Mouse (Mus musculus) testis, adult 2 months (tissue): ENCODE results near the gene Zfp383.

ENCODE experiments used
- CTCF ChIP-seq: fragments of 200-500 bp; IDR thresholded peaks from 2 replicates; pipeline ENCODE4 v1.5.1; 2012; ENCODE audit warnings: low read depth, mild to moderate bottlenecking, inconsistent platforms, low read length, moderate library complexity; ENCODE audit not compliant: control insufficient read depth, insufficient read depth, insufficient replicate concordance
- POLR2A ChIP-seq: fragments of 200-500 bp; IDR thresholded peaks from 2 replicates; pipeline ENCODE4 v1.6.1; 2012; ENCODE audit warnings: low read depth, mild to moderate bottlenecking, inconsistent platforms, low read length, moderate library complexity; ENCODE audit not compliant: control insufficient read depth

DNA sequence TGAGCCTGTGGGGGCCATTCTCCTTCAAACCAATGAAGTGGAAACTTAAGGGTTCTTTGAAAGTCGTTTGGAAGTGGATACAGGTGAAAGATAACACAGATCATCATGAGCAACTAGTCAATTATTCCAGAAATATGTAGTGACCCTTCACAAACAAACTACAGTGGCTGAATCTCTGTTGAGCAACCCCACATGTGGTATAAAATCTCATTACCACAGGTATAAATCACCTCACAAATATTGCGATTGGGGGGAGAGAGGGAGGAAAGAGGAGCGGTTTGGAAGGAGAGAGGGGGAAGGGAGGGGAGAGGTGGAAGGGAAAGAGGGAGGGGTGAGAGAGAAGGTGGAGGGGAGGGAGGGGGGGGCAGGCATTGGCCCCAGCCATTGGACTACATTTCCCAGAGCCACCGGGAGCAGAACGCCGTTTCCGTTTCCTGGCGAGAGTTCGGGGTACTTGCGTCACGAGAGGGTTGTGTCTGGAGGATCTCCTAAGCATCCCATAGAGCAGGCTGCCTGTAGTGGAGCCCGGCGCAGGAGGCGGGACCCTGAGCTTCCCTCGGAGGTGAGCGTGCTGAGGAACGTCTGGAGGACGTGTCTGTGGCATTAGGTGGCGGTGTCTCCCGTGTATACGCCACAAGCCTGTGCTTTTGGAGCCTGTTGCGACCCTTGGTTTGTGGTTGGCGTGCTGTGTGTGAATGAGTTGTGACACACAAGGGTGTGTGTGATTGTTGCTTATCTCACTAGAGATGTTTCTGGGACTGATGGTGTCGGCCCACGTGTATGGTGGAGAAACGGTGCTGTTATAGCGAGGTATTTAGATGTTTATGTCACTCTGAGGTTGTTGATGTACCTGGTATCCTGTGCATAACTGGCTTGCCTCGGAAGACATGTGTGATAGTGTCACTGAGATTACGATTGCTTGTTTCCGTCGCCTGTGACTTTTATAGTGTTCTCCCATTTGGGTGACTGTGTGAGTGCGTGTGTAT, 48.2 kb upstream of the Zfp383 start, which contains the start of gene Zfp420:
- TF ChIP-seq POLR2A: peak; percentile 65
- TF ChIP-seq CTCF: no peak
